Mouse (Mus musculus): ENCODE measurements around the gene Btbd35f24.
"Not testable (repeated sequence)": the region's sequence is repeated elsewhere in the genome, so short reads cannot be mapped to it uniquely, and the experiment has no call there.

The Btbd35f24 gene

GRCm38 (mm10) chrX:3195727-3196126, at the start of gene Btbd35f24:
Gene Btbd35f24 (minus strand): TSS chrX:3195827.
- DNase-seq (ENCODE audit: low read depth, low spot score): not testable (repeated sequence)
